Mouse (Mus musculus) forebrain, embryonic 10.5 days (tissue): Measurements from ENCODE around the gene Zfp281. TPM values are rescaled to one million over a fixed set of nuclear protein-coding genes. Genes with fewer than 3 reads are reported as not detected.

Source experiments
- DNase-seq: peaks from one replicate; pipeline ENCODE4 v3.0.0-alpha.2; 2017; ENCODE audit warnings: low spot score; ENCODE audit errors: extremely low spot score
- H3K27ac ChIP-seq: fragments of 300-500 bp; sonication (generic); 2 replicates; pipeline ENCODE4 v1.5.1; 2016; ENCODE audit warnings: mild to moderate bottlenecking
- H3K27me3 ChIP-seq: fragments of 300-500 bp; sonication (generic); 2 replicates; pipeline ENCODE4 v1.6.1; 2016; ENCODE audit warnings: mild to moderate bottlenecking; ENCODE audit not compliant: poor library complexity, severe bottlenecking
- H3K36me3 ChIP-seq: fragments of 300-500 bp; sonication (generic); replicated peaks from 2 replicates; pipeline ENCODE4 v1.6.1; 2016; ENCODE audit warnings: mild to moderate bottlenecking, moderate library complexity
- H3K4me1 ChIP-seq: fragments of 300-500 bp; sonication (generic); 2 replicates; pipeline ENCODE4 v1.6.1; 2016
- H3K4me3 ChIP-seq: fragments of 300-500 bp; sonication (generic); 2 replicates; pipeline ENCODE4 v1.5.1; 2016; ENCODE audit warnings: mild to moderate bottlenecking, moderate library complexity
- H3K9me3 ChIP-seq: fragments of 300-500 bp; sonication (generic); 2 replicates; pipeline ENCODE4 v1.6.1; 2016; ENCODE audit warnings: mild to moderate bottlenecking, moderate library complexity
- WGBS: fragments of 180-500 bp; shearing (Covaris S2); methylation state at CpG from one replicate; pipeline ENCODE4 v1.1.7; 2016; 5-methylcytosine and 5-hydroxymethylcytosine counted together
- polyA plus RNA-seq: library from polyadenylated mRNA; unstranded; fragments of >200 nt; fragmentation: Nextera tagmentation; extraction: Ambion mirVana; gene quantifications from 2 replicates; pipeline ENCODE4 v1.2.1, GENCODE M21; 2016

The Zfp281 gene
- polyA plus RNA-seq, result 24.7 and 27.8 TPM in 2 replicates

DNA sequence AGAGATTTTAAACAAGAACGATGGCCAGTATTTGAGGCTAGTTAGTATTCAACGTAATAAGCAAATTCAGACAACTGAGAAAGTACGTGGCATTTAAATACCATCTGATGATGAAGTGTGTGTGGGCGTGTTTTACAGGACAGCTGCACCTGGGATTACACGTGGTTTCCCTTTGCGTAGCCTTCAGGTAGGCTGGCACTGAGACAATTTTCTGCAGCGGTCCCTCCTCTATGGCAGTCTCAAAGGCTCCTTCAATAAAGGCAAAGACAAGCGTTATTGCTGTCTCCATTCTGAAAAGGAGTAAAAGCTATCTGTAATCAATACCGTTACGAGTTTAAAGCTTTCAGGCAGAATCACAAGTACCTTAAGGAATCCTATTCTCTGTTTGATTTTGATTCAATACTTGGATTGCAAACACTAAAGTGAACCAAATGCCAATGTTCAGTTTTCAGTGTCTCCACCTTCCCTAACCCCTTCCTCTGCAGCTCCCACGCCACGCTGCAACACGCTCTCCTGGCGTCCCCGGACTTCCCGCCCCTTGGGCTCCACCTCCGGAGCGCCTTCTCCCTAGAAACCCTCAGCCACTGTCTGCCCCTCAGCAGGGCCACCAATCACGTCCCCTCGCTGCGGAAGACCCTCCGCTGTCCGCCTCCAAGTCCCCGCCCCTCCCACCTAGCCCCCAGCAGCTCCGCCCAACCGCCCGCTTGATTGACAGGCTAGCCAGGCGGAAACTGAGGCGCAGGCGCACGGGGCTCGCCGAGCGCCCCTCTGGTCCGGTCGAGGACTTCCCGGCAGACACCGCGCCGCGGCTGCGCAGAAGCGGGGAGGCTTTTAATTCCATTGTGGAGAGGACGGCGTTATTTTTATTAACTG is at the start of gene Zfp281:
Zfp281 (plus strand) TSS at position 756 of the 873 bp plus-strand sequence.
- Histone ChIP-seq H3K9me3 (no peaks in the 10 kb centered on the region; the same call in 1 of the 2 replicates), H3K4me1 (peaks cover 40% of the 10 kb centered on the region), H3K27me3 (no peaks in the 10 kb centered on the region), H3K27ac (peak within 1 kb of the TSS; percentile 98), H3K4me3 (peak within 1 kb of the TSS; percentile 93), H3K36me3 (peaks cover 38% of the 10 kb centered on the region)
- DNase-seq, result peak; percentile 98
- 3% methylated on average over 45 of the region's 45 CpGs for WGBS

GRCm38 (mm10) chr1:136577890-136578663 is 46.6 kb upstream of the Zfp281 start:
- Histone ChIP-seq H3K36me3 (no peaks in the 10 kb centered on the region), H3K4me1 (peaks cover 13% of the 10 kb centered on the region), H3K27me3 (peaks cover 35% of the 10 kb centered on the region), H3K27ac (no peak overlapping the region; the same call in 1 of the 2 replicates), H3K4me3 (no peak overlapping the region), H3K9me3 (no peaks in the 10 kb centered on the region)
- DNase-seq, result no peak
- WGBS, result 51% methylated on average over 16 of the region's 16 CpGs

GRCm38 (mm10) chr1:136579360-136579759 is 45.3 kb upstream of the Zfp281 start:
- Histone ChIP-seq H3K27me3 (peaks cover 36% of the 10 kb centered on the region), H3K27ac (no peak overlapping the region), H3K9me3 (no peaks in the 10 kb centered on the region), H3K4me1 (peaks cover 20% of the 10 kb centered on the region), H3K4me3 (no peak overlapping the region), H3K36me3 (no peaks in the 10 kb centered on the region)
- 83% methylated on average over 14 of the region's 14 CpGs for WGBS
- no peak for DNase-seq

DNA sequence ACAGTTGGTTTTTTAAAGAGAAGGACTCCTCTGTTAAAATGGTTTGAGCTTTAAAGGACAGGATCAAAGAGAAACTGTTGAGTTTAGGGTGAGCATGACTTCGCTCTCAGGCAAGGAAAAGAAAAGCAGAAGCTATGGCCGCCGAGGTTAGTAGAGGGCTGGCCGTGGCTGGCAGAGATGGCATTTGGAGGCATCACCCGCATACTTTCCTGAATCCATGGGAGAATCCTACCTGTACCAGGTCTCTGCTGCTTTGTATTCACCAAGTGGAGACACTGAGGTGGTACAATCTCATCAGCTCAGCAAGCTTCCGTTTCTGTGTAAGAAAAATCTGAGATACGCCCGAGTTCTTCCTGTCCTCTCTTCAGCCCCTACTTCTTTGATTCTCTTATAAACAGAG is 44.4 kb upstream of the Zfp281 start:
- no peak for DNase-seq
- Histone ChIP-seq H3K27me3 (peaks cover 38% of the 10 kb centered on the region), H3K4me3 (no peak overlapping the region), H3K27ac (no peak overlapping the region), H3K36me3 (no peaks in the 10 kb centered on the region), H3K4me1 (peaks cover 22% of the 10 kb centered on the region), H3K9me3 (no peaks in the 10 kb centered on the region)
- 92% methylated on average over 8 of the region's 8 CpGs for WGBS

- no peaks in the 10 kb centered on the region for H3K36me3 ChIP-seq
- no peaks in the 10 kb centered on the region for H3K9me3 ChIP-seq
- H3K4me1 ChIP-seq, result peaks cover 22% of the 10 kb centered on the region
- no peak overlapping the region for H3K4me3 ChIP-seq
- H3K27ac ChIP-seq, result no peak overlapping the region
- H3K27me3 ChIP-seq, result peaks cover 54% of the 10 kb centered on the region
- WGBS, result 90% methylated on average over 8 of the region's 8 CpGs
- no peak for DNase-seq
These were observed 42.9 kb upstream of the Zfp281 start for GRCm38 (mm10) chr1:136581841-136582240.

DNA sequence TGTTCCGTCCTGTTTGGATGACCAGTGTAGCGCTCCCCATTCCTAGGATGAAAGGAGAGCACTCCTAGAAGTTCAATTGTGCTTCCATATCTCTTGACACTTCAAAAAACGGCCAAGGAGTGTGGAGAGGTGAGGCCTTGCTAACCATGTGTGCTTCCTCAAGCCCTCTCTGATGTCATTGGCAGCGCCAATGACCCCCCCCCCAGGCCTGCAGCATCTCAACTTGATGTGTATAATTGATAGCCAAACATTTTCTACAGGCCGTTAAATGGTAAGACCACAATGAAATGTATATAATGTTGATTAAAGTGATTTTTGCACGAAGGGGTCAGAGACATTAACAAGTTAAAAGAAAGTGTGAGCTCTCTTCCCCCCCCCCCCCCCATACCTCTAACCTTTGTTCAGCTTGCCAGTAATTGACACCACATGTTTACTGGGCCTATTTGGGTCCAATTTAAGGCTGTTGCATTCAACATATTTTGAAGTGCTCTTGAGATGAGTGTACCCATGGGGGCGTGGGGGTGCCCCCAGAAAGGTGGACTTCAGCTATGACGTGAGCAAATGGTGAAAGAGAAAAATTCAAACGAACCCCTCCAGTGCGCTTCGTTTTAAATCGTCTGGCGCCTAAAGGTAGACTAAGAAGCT is 36.8 kb upstream of the Zfp281 start:
- WGBS, result 80% methylated on average over 13 of the region's 13 CpGs
- Histone ChIP-seq H3K4me3 (no peak overlapping the region), H3K4me1 (peaks cover 26% of the 10 kb centered on the region), H3K27me3 (peaks cover 45% of the 10 kb centered on the region), H3K36me3 (no peaks in the 10 kb centered on the region), H3K9me3 (no peaks in the 10 kb centered on the region), H3K27ac (no peak overlapping the region)
- DNase-seq, result no peak

GRCm38 (mm10) chr1:136588908-136589307 is 35.8 kb upstream of the Zfp281 start:
- 19% methylated on average over 9 of the region's 9 CpGs for WGBS

GRCm38 (mm10) chr1:136592741-136593140 is 32.0 kb upstream of the Zfp281 start:
- 99% methylated on average over 2 of the region's 2 CpGs for WGBS
- Histone ChIP-seq H3K36me3 (no peaks in the 10 kb centered on the region), H3K4me3 (no peak overlapping the region), H3K27me3 (peaks cover 16% of the 10 kb centered on the region), H3K9me3 (no peaks in the 10 kb centered on the region), H3K27ac (no peak overlapping the region), H3K4me1 (peaks cover 16% of the 10 kb centered on the region)
- DNase-seq, result no peak

More at GRCm38 (mm10) chr1:136588908-136589307, 35.8 kb upstream of the Zfp281 start:
- no peaks in the 10 kb centered on the region for H3K9me3 ChIP-seq
- peaks cover 23% of the 10 kb centered on the region for H3K4me1 ChIP-seq
- H3K27me3 ChIP-seq, result peaks cover 43% of the 10 kb centered on the region
- H3K36me3 ChIP-seq, result no peaks in the 10 kb centered on the region
- no peak overlapping the region for H3K27ac ChIP-seq
- peak overlapping the region; percentile 30 for H3K4me3 ChIP-seq
- DNase-seq, result peak; percentile 38

DNA sequence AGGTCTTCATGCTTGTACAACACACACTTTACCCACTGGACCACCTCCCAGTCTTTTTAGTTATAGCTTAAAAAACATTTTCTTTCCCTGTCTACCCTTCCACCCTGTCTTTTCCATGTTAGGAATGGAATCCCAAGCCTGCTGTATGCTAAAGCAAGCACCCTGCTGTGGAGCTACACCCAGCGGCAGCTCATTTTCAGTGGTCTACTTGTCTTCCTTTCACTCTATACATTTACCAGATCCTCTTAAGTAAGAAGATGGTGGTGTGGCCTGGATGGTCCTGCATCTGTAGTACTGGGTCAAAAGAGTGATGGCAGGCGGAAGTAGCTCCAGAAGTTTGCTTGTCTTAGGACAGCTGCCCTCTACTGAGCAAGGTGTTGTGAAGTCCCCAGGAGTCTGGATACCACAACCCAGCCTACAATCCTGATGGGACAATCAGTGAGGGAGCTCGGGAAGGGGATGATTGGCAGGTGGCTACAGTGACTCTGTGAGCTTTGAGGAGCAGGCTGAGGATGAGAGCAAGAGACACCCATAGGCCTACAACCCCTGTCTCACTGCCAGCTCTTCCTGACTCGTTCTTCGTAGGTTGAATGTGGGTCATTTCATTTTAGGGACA is 30.4 kb upstream of the Zfp281 start:
- Histone ChIP-seq H3K27ac (no peak overlapping the region), H3K36me3 (no peaks in the 10 kb centered on the region), H3K9me3 (no peaks in the 10 kb centered on the region), H3K4me1 (peaks cover under 1% of the 10 kb centered on the region; the same call in 1 of the 2 replicates), H3K4me3 (no peak overlapping the region), H3K27me3 (peaks cover 2% of the 10 kb centered on the region; the same call in 1 of the 2 replicates)
- 88% methylated on average over 5 of the region's 5 CpGs for WGBS
- DNase-seq, result no peak

GRCm38 (mm10) chr1:136596821-136597220 is 27.9 kb upstream of the Zfp281 start:
- no peak for DNase-seq
- Histone ChIP-seq H3K4me3 (no peak overlapping the region), H3K9me3 (no peaks in the 10 kb centered on the region), H3K36me3 (no peaks in the 10 kb centered on the region), H3K4me1 (no peaks in the 10 kb centered on the region), H3K27me3 (no peaks in the 10 kb centered on the region), H3K27ac (no peak overlapping the region)
- WGBS, result 85% methylated on average over 2 of the region's 2 CpGs

DNA sequence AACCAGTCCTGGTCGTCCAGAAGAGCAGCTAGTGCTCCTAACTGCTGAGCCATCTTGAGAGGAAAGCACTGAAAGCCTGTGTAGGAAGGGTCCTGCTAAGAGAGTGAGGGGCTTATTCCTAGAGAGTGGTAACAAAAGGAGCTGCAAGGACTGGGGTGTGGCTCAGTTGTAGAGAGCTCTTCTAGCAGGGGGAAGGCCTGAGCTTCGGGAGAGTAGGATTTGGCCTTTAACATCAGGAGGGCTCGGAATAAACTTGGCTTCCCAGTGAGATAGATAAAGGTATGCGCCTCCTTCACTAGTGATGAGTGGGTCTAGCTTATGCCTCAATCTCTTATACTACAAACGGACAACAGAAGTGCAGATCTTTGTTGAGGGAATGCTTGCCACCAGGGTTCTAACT is 26.4 kb upstream of the Zfp281 start:
- no peak for DNase-seq
- Histone ChIP-seq H3K27ac (no peak overlapping the region), H3K36me3 (no peaks in the 10 kb centered on the region), H3K27me3 (no peaks in the 10 kb centered on the region), H3K9me3 (no peaks in the 10 kb centered on the region), H3K4me3 (no peak overlapping the region), H3K4me1 (no peaks in the 10 kb centered on the region)
- WGBS, result 74% methylated on average over 5 of the region's 5 CpGs

DNA sequence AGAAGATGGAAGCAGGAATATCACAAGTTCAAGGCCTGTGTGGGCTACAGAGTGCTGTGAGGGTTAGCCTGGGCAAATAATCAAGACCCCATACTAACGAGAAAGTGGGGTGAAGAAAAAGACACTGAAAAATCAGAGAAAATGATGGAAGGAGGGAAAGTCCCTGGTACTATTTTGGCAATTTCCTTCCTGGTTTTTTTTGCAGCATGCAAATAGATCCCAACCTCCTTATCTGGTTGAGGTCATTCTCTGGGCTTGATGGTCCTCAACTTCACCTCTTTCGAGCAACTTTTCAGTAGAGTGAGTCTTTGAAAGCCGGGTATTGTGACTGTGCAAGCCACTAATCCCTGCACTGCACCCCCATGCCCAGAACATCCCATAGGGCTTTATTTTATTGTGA is 24.6 kb upstream of the Zfp281 start:
- WGBS, result 70% methylated on average over 3 of the region's 3 CpGs

More for the DNA sequence above, 24.6 kb upstream of the Zfp281 start:
- no peak for DNase-seq
- Histone ChIP-seq H3K27me3 (no peaks in the 10 kb centered on the region), H3K4me3 (no peak overlapping the region), H3K36me3 (no peaks in the 10 kb centered on the region), H3K27ac (no peak overlapping the region), H3K4me1 (no peaks in the 10 kb centered on the region), H3K9me3 (no peaks in the 10 kb centered on the region)
